Mouse (Mus musculus) lung, embryonic 14.5 days (tissue): Measurements from ENCODE around the gene Dlg2. TPM values are rescaled to one million over a fixed set of nuclear protein-coding genes. Genes with fewer than 3 reads are reported as not detected.

Experiments
- ATAC-seq: fragments of 200-750 bp; cut with Nextera tagmentation; 2 replicates; pipeline ENCODE4 v1.8.0; 2017; ENCODE audit warnings: mild to moderate bottlenecking, moderate TSS enrichment, moderate library complexity; ENCODE audit not compliant: insufficient read depth
- DNase-seq: peaks from one replicate; pipeline ENCODE4 v3.0.0-alpha.2; 2015
- H3K27ac ChIP-seq: fragments of 300-500 bp; sonication (generic); 2 replicates; pipeline ENCODE4 v1.5.1; 2014; ENCODE audit warnings: low read depth, mild to moderate bottlenecking, moderate library complexity
- H3K27me3 ChIP-seq: fragments of 300-500 bp; sonication (generic); 2 replicates; pipeline ENCODE4 v1.6.1; 2014; ENCODE audit warnings: low read length, control low read depth; ENCODE audit not compliant: insufficient read depth
- H3K36me3 ChIP-seq: fragments of 300-500 bp; sonication (generic); 2 replicates; pipeline ENCODE4 v1.6.1; 2014; ENCODE audit warnings: control low read depth; ENCODE audit not compliant: insufficient read depth
- H3K4me1 ChIP-seq: fragments of 300-500 bp; sonication (generic); 2 replicates; pipeline ENCODE4 v1.6.1; 2014; ENCODE audit warnings: antibody characterized with exemption, control low read depth; ENCODE audit not compliant: insufficient read depth
- H3K4me2 ChIP-seq: fragments of 300-500 bp; sonication (generic); 2 replicates; pipeline ENCODE4 v1.6.1; 2014; ENCODE audit warnings: mild to moderate bottlenecking
- H3K4me3 ChIP-seq: fragments of 300-500 bp; sonication (generic); 2 replicates; pipeline ENCODE4 v1.5.1; 2014; ENCODE audit warnings: low read depth, low read length
- H3K9ac ChIP-seq: fragments of 300-500 bp; sonication (generic); 2 replicates; pipeline ENCODE4 v1.6.1; 2014
- H3K9me3 ChIP-seq: fragments of 300-500 bp; sonication (generic); 2 replicates; pipeline ENCODE4 v1.6.1; 2016; ENCODE audit warnings: low read depth, low read length, control low read depth
- CTCF ChIP-seq: IDR thresholded peaks from 2 replicates; pipeline ENCODE4 v1.5.1; 2016; ENCODE audit warnings: antibody characterized with exemption, low read depth
- WGBS: fragments of 180-500 bp; shearing (Covaris S2); extraction: QIAGEN DNeasy Blood & Tissue Kit; methylation state at CpG from one replicate; pipeline ENCODE4 v1.1.7; 2014; 5-methylcytosine and 5-hydroxymethylcytosine counted together
- polyA plus RNA-seq: library from polyadenylated mRNA; unstranded; fragments of >200 nt; fragmentation: Nextera tagmentation; extraction: Ambion mirVana; gene quantifications from 2 replicates; pipeline ENCODE4 v1.2.1, GENCODE M21; 2014

Gene Dlg2
- polyA plus RNA-seq, 1 experiment from 2014 or later = 0.25 TPM

DNA sequence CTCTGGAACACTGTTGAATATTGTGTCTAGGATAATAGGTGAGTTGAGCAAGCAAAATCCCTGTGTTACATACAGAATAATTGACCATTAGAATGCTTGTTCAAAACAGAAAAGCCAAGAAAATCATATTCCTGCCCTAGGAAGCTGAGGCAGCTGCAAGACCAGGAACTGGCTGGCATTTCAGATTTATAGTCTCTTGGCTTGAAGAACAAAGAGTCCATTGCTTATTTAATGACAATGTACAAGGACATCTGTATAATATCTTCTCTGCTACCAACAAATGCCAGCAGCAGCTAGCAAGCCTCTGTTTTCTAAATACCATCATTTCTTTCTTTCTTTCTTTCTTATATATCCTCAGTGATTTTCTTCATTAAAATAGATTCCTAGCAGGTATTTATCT, 1243.8 kb downstream of the Dlg2 start:
- no peak for TF ChIP-seq CTCF
- Histone ChIP-seq H3K9ac (no peak overlapping the region), H3K4me3 (no peak overlapping the region), H3K27ac (no peak overlapping the region), H3K4me1 (no peaks in the 10 kb centered on the region), H3K9me3 (no peaks in the 10 kb centered on the region), H3K27me3 (no peaks in the 10 kb centered on the region), H3K36me3 (no peaks in the 10 kb centered on the region), H3K4me2 (no peak overlapping the region)
- ATAC-seq (no peak), DNase-seq (no peak)

DNA sequence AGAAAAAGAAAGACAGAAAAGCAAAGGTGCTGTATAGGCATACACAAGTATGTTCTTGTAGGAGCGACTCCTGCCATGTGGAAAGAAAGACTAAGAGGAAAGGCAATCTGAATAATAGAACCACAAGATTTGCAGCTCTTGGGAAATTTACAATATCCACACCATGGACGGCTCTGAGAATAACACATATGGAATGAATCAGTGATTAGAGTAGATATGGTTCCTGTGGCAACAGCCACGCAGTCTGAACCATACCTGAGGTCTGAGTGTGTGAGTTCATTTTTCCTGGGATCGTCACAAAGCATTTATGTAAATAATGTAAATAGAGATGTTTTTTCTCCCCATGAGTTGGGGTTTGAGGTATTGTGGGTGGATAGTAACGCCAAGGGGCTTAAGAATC, 1247.9 kb downstream of the Dlg2 start:
- no peak overlapping the region for H3K9ac ChIP-seq
- TF ChIP-seq CTCF = no peak
- H3K27ac ChIP-seq = no peak overlapping the region
- no peak for DNase-seq
- H3K4me3 ChIP-seq = no peak overlapping the region
- H3K27me3 ChIP-seq = no peaks in the 10 kb centered on the region
- H3K4me2 ChIP-seq = no peak overlapping the region
- H3K9me3 ChIP-seq = no peaks in the 10 kb centered on the region
- WGBS = 56% methylated on average over 5 of the region's 5 CpGs
- no peak for ATAC-seq
- H3K36me3 ChIP-seq = no peaks in the 10 kb centered on the region
- no peaks in the 10 kb centered on the region for H3K4me1 ChIP-seq

DNA sequence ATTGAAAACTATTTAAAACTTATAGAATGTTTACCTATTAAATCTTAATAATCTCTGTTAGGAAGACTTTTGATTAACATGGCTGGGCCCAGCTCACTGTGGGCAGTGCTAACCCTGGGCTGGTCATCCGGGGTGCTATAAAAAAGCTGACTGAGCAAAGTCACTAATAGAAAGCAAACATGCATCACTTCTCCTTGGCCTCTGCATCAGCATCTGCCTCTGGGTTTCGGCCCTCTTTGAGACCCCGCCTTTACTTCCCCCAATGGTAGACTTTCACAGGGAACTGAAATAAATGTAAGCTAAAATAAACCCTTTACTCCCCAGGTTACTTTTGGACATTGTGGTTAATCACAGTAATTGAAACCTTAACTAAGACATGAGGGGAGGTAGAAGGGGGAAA, 1264.3 kb downstream of the Dlg2 start:
- no peak for TF ChIP-seq CTCF
- Histone ChIP-seq H3K27me3 (no peaks in the 10 kb centered on the region), H3K4me2 (no peak overlapping the region), H3K36me3 (no peaks in the 10 kb centered on the region), H3K9me3 (no peaks in the 10 kb centered on the region), H3K4me1 (no peaks in the 10 kb centered on the region), H3K9ac (no peak overlapping the region), H3K27ac (no peak overlapping the region), H3K4me3 (no peak overlapping the region)
- 78% methylated on average over 3 of the region's 3 CpGs for WGBS
- DNase-seq = no peak
- ATAC-seq = no peak

DNA sequence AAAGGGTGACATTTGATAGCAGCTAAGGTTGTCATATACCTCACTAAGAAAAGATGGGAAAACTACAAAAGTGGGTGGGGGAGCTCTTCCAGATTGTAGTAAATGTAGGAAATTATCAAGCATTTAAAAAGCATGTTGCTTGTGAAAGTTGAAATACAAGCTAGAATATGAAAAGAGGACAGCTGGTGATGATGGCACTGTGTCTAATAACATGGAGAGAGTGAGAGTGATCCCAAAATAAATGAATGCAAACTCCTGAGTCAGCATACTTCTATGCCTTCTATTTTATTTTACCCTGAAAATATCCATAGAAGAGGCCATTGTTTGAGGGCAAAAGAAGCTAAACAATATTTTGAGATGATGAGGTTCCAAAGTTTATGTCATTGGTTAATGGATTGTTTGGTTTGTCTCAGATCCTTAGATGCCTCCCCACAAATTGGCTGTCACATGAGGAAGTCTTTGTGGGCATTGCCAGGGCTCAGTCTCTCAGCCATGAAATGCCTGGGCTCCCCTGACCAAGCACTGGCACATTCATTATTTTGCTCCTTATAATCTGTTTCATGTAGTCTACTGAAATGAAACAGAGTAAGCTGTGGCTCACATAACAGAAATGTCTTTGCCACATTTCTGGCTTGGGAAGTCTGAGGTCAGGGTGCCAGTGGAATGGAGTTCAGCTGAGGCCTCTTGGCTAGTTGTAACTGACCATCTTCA, 1276.8 kb downstream of the Dlg2 start:
- Histone ChIP-seq H3K27me3 (no peaks in the 10 kb centered on the region), H3K27ac (no peak overlapping the region), H3K9me3 (no peaks in the 10 kb centered on the region), H3K4me3 (no peak overlapping the region), H3K4me2 (no peak overlapping the region), H3K36me3 (no peaks in the 10 kb centered on the region), H3K4me1 (no peaks in the 10 kb centered on the region), H3K9ac (no peak overlapping the region)
- TF ChIP-seq CTCF = no peak
- ATAC-seq (no peak), DNase-seq (no peak)

DNA sequence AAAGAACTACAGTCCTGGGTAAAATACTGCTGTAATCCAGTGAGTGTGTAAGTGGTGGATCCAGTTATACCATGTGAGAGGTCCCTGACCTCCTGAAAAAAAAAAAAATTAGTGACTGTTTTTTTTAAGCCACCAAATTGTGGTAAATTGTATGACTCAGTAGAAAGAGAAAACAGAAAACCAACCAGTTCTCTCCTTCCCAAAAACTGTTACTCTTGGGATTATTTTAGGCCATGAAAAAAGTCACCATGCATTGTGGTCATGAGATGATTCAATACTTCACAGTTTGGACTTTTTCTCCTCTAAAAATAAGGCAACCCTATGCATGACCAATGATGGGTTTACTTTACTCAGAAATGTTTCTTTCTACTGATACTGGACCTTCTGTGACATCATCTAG, 1291.2 kb downstream of the Dlg2 start:
- ATAC-seq (no peak), DNase-seq (no peak)
- no peaks in the 10 kb centered on the region for H3K27me3 ChIP-seq
- no peaks in the 10 kb centered on the region for H3K4me1 ChIP-seq
- no peak overlapping the region for H3K9ac ChIP-seq
- H3K36me3 ChIP-seq = no peaks in the 10 kb centered on the region
- H3K4me2 ChIP-seq = no peak overlapping the region
- H3K9me3 ChIP-seq = no peaks in the 10 kb centered on the region
- no peak for TF ChIP-seq CTCF
- H3K27ac ChIP-seq = no peak overlapping the region
- H3K4me3 ChIP-seq = no peak overlapping the region

DNA sequence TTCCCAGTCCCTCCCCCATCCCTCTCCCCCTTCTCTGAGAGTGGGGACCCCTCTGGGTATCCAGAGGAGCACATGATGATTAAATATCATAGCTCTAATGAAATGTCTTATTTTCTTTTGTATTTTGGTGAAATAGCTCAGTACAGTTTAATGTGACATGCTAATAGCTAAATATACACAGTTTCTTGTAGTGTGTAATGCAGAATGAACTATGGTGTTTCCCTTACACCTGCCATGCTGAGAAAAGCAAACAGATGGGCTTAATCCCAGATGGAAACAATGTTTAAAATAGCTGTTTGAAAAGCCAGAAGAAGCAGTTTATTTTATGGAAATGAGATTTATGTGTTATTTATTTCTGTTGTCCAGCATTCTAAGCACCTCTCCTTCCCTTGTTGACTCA, 1302.2 kb downstream of the Dlg2 start:
- Histone ChIP-seq H3K9me3 (no peaks in the 10 kb centered on the region), H3K36me3 (no peaks in the 10 kb centered on the region), H3K9ac (no peak overlapping the region), H3K27me3 (no peaks in the 10 kb centered on the region), H3K4me2 (no peak overlapping the region), H3K27ac (no peak overlapping the region), H3K4me3 (no peak overlapping the region), H3K4me1 (no peaks in the 10 kb centered on the region)
- TF ChIP-seq CTCF = no peak
- ATAC-seq (no peak), DNase-seq (no peak)

DNA sequence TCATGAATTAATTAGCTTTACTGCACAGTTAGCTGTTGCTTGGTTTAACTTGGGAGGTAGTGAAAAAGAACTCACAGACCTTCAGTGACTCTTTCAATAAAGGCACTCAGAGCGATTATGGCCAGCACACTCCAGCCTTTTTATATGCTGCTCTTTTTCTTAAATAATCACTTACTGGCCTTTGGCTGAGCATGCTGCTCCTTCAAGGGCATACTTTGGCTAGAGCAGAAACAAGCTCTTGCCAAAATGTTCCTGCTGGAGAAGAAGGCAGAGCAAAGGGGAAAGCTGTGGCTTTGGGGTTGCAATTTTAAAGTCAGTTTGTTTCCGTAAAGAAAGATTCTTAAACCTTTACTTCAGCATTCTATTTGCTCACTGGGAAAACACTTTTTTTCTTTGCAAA, 1308.1 kb downstream of the Dlg2 start:
- WGBS = 60% methylated on average over 2 of the region's 2 CpGs
- no peak overlapping the region for H3K9ac ChIP-seq
- H3K4me3 ChIP-seq = no peak overlapping the region
- no peaks in the 10 kb centered on the region for H3K27me3 ChIP-seq
- no peak for TF ChIP-seq CTCF
- no peak overlapping the region for H3K4me2 ChIP-seq
- no peak for ATAC-seq
- H3K9me3 ChIP-seq = no peaks in the 10 kb centered on the region
- no peaks in the 10 kb centered on the region for H3K36me3 ChIP-seq
- H3K4me1 ChIP-seq = no peaks in the 10 kb centered on the region
- DNase-seq = no peak
- no peak overlapping the region for H3K27ac ChIP-seq

DNA sequence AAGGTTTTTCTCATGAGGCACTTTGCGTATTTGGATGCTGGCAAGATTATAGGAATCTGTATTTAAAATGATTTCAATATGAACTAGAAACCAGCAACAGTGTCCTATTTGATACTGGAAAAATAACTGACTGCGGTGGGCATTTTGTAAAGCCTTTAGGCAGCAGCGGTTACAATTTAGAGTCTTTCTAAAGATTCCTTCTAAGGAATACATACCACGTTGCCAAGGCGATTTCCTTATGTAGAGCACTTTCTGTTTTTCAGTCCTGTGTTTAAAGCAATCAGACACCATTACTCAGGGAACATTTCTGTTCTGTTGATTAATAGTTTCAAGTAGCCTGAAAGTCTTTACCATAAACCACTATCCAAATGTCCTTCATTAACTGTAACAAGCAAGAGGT, 1309.0 kb downstream of the Dlg2 start:
- Histone ChIP-seq H3K4me3 (no peak overlapping the region), H3K27ac (0 out of 2 replicates have a peak overlapping the region, but pooled peaks have one; percentile 16), H3K9me3 (no peaks in the 10 kb centered on the region), H3K27me3 (no peaks in the 10 kb centered on the region), H3K9ac (no peak overlapping the region), H3K4me1 (no peaks in the 10 kb centered on the region), H3K36me3 (no peaks in the 10 kb centered on the region), H3K4me2 (no peak overlapping the region)
- DNase-seq (peak; percentile 7), ATAC-seq (no peak)
- no peak for TF ChIP-seq CTCF
- WGBS = 71% methylated on average over 5 of the region's 5 CpGs
